Mouse (Mus musculus): ENCODE measurements around the gene Pde4b. TPM values are rescaled to one million over a fixed set of nuclear protein-coding genes. Genes with fewer than 3 reads are reported as not detected.

Gene Pde4b
- total and polyA plus RNA-seq, 2 experiments = 8.0 to 10.7 TPM

- no peak for DNase-seq (ENCODE audit: extremely low read depth, low read depth, low spot score)
- no peak overlapping the region for H3K4me3 ChIP-seq (ENCODE audit: insufficient read depth, low read depth, low read length)
- WGBS = 95% methylated on average over 4 of the region's 4 CpGs
- H3K36me3 ChIP-seq (ENCODE audit: control insufficient read depth, insufficient read depth, low read length) = no peaks in the 10 kb centered on the region
- H3K27me3 ChIP-seq (ENCODE audit: control insufficient read depth, insufficient read depth, low read length) = no peaks in the 10 kb centered on the region
- TF ChIP-seq CTCF (IDR thresholded peaks at IDR 0.05; ENCODE audit: low read depth, low read length) (no peak), POLR2A (IDR thresholded peaks at IDR 0.05; ENCODE audit: extremely low read depth, insufficient read depth, low read length) (no peak)
- H3K27ac ChIP-seq (replicated peaks; ENCODE audit: insufficient read depth, low read depth, low read length) = no peak overlapping the region
- no peak overlapping the region for H3K9ac ChIP-seq (ENCODE audit: low read depth, low read length)
- no peaks in the 10 kb centered on the region for H3K79me2 ChIP-seq (ENCODE audit: control insufficient read depth, insufficient read depth, low read length)
- no peaks in the 10 kb centered on the region for H3K4me1 ChIP-seq (ENCODE audit: control insufficient read depth, insufficient read depth, low read length)
Observed at GRCm38 (mm10) chr4:102397334-102397733, 310.0 kb downstream of the Pde4b start.

- H3K9ac ChIP-seq (ENCODE audit: low read depth, low read length) = no peak overlapping the region
- H3K4me3 ChIP-seq (ENCODE audit: insufficient read depth, low read depth, low read length) = no peak overlapping the region
- no peaks in the 10 kb centered on the region for H3K4me1 ChIP-seq (ENCODE audit: control insufficient read depth, insufficient read depth, low read length)
- TF ChIP-seq CTCF (IDR thresholded peaks at IDR 0.05; ENCODE audit: low read depth, low read length) (no peak), POLR2A (IDR thresholded peaks at IDR 0.05; ENCODE audit: extremely low read depth, insufficient read depth, low read length) (no peak)
- no peaks in the 10 kb centered on the region for H3K36me3 ChIP-seq (ENCODE audit: control insufficient read depth, insufficient read depth, low read length)
- 93% methylated on average over 1 of the region's 1 CpGs for WGBS
- H3K27ac ChIP-seq (replicated peaks; ENCODE audit: insufficient read depth, low read depth, low read length) = no peak overlapping the region
- no peak for DNase-seq (ENCODE audit: extremely low read depth, low read depth, low spot score)
- H3K79me2 ChIP-seq (ENCODE audit: control insufficient read depth, insufficient read depth, low read length) = no peaks in the 10 kb centered on the region
- H3K27me3 ChIP-seq (ENCODE audit: control insufficient read depth, insufficient read depth, low read length) = no peaks in the 10 kb centered on the region
Observed at GRCm38 (mm10) chr4:102398512-102398911, 311.2 kb downstream of the Pde4b start.

- Histone ChIP-seq H3K9ac (ENCODE audit: low read depth, low read length) (no peak overlapping the region), H3K36me3 (ENCODE audit: control insufficient read depth, insufficient read depth, low read length) (no peaks in the 10 kb centered on the region), H3K27ac (replicated peaks; ENCODE audit: insufficient read depth, low read depth, low read length) (no peak overlapping the region), H3K79me2 (ENCODE audit: control insufficient read depth, insufficient read depth, low read length) (no peaks in the 10 kb centered on the region), H3K4me1 (ENCODE audit: control insufficient read depth, insufficient read depth, low read length) (no peaks in the 10 kb centered on the region), H3K27me3 (ENCODE audit: control insufficient read depth, insufficient read depth, low read length) (no peaks in the 10 kb centered on the region), H3K4me3 (ENCODE audit: insufficient read depth, low read depth, low read length) (no peak overlapping the region)
- DNase-seq (ENCODE audit: extremely low read depth, low read depth, low spot score) = peak; percentile 53
- 71% methylated on average over 3 of the region's 3 CpGs for WGBS
- TF ChIP-seq CTCF (IDR thresholded peaks at IDR 0.05; ENCODE audit: low read depth, low read length) = no peak
- no peak for TF ChIP-seq POLR2A (IDR thresholded peaks at IDR 0.05; ENCODE audit: extremely low read depth, insufficient read depth, low read length)
Observed at GRCm38 (mm10) chr4:102406848-102407247, 319.5 kb downstream of the Pde4b start.

- H3K9ac ChIP-seq (ENCODE audit: low read depth, low read length) = no peak overlapping the region
- H3K4me3 ChIP-seq (ENCODE audit: insufficient read depth, low read depth, low read length) = no peak overlapping the region
- TF ChIP-seq POLR2A (IDR thresholded peaks at IDR 0.05; ENCODE audit: extremely low read depth, insufficient read depth, low read length) (no peak), CTCF (IDR thresholded peaks at IDR 0.05; ENCODE audit: low read depth, low read length) (no peak)
- 77% methylated on average over 2 of the region's 2 CpGs for WGBS
- no peaks in the 10 kb centered on the region for H3K4me1 ChIP-seq (ENCODE audit: control insufficient read depth, insufficient read depth, low read length)
- H3K27ac ChIP-seq (replicated peaks; ENCODE audit: insufficient read depth, low read depth, low read length) = no peak overlapping the region
- peak; percentile 12 for DNase-seq (ENCODE audit: extremely low read depth, low read depth, low spot score)
- H3K36me3 ChIP-seq (ENCODE audit: control insufficient read depth, insufficient read depth, low read length) = no peaks in the 10 kb centered on the region
- H3K79me2 ChIP-seq (ENCODE audit: control insufficient read depth, insufficient read depth, low read length) = no peaks in the 10 kb centered on the region
- H3K27me3 ChIP-seq (ENCODE audit: control insufficient read depth, insufficient read depth, low read length) = no peaks in the 10 kb centered on the region
Observed at GRCm38 (mm10) chr4:102408132-102408531, 320.8 kb downstream of the Pde4b start.

GRCm38 (mm10) chr4:102408938-102409337, 321.6 kb downstream of the Pde4b start:
- TF ChIP-seq CTCF (IDR thresholded peaks at IDR 0.05; ENCODE audit: low read depth, low read length) (no peak), POLR2A (IDR thresholded peaks at IDR 0.05; ENCODE audit: extremely low read depth, insufficient read depth, low read length) (no peak)
- Histone ChIP-seq H3K4me1 (ENCODE audit: control insufficient read depth, insufficient read depth, low read length) (no peaks in the 10 kb centered on the region), H3K79me2 (ENCODE audit: control insufficient read depth, insufficient read depth, low read length) (no peaks in the 10 kb centered on the region), H3K4me3 (ENCODE audit: insufficient read depth, low read depth, low read length) (no peak overlapping the region), H3K9ac (ENCODE audit: low read depth, low read length) (no peak overlapping the region), H3K27ac (replicated peaks; ENCODE audit: insufficient read depth, low read depth, low read length) (no peak overlapping the region), H3K27me3 (ENCODE audit: control insufficient read depth, insufficient read depth, low read length) (no peaks in the 10 kb centered on the region), H3K36me3 (ENCODE audit: control insufficient read depth, insufficient read depth, low read length) (no peaks in the 10 kb centered on the region)
- WGBS = 50% methylated on average over 4 of the region's 4 CpGs
- no peak for DNase-seq (ENCODE audit: extremely low read depth, low read depth, low spot score)

GRCm38 (mm10) chr4:102413101-102413500, 325.8 kb downstream of the Pde4b start:
- Histone ChIP-seq H3K36me3 (ENCODE audit: control insufficient read depth, insufficient read depth, low read length) (no peaks in the 10 kb centered on the region), H3K27ac (replicated peaks; ENCODE audit: insufficient read depth, low read depth, low read length) (no peak overlapping the region), H3K9ac (ENCODE audit: low read depth, low read length) (no peak overlapping the region), H3K27me3 (ENCODE audit: control insufficient read depth, insufficient read depth, low read length) (no peaks in the 10 kb centered on the region), H3K4me3 (ENCODE audit: insufficient read depth, low read depth, low read length) (no peak overlapping the region), H3K4me1 (ENCODE audit: control insufficient read depth, insufficient read depth, low read length) (no peaks in the 10 kb centered on the region), H3K79me2 (ENCODE audit: control insufficient read depth, insufficient read depth, low read length) (no peaks in the 10 kb centered on the region)
- 94% methylated on average over 2 of the region's 2 CpGs for WGBS
- DNase-seq (ENCODE audit: extremely low read depth, low read depth, low spot score) = no peak
- no peak for TF ChIP-seq POLR2A (IDR thresholded peaks at IDR 0.05; ENCODE audit: extremely low read depth, insufficient read depth, low read length)
- TF ChIP-seq CTCF (IDR thresholded peaks at IDR 0.05; ENCODE audit: low read depth, low read length) = no peak
